Mouse (Mus musculus) heart, embryonic 14.5 days (tissue): ENCODE measurements at regions not wholly inside any gene's neighbourhood (a gene's known extent, or its start where the extent isn't known, plus 50 kb on each side); places are given as distances from the start of the nearest gene placed in this dataset.
A peak's percentile ranks its signal among the peaks of the same experiment; 100 is the strongest.

Source experiments
- ATAC-seq: fragments of 200-750 bp; cut with Nextera tagmentation; 2 replicates; pipeline ENCODE4 v1.8.0; 2017; ENCODE audit warnings: low read depth, moderate TSS enrichment; ENCODE audit not compliant: insufficient number of reproducible peaks, insufficient read depth, low FRiP score
- H3K27ac ChIP-seq, 2 experiments: fragments of 200-500 bp in 1 of 2; fragments of 300-500 bp in 1 of 2; sonication (generic) in 1 of 2; replicated peaks in 1 of 2; 2 replicates each; pipeline ENCODE4 v1.5.1; 2012 to 2014; ENCODE audit warnings: low read depth in 2 of 2, low read length in 2 of 2, control low read depth in 1 of 2, mild to moderate bottlenecking in 1 of 2, mixed read lengths in 1 of 2; ENCODE audit not compliant: control insufficient read depth in 1 of 2, insufficient read depth in 1 of 2
- H3K27me3 ChIP-seq: fragments of 300-500 bp; sonication (generic); 2 replicates; pipeline ENCODE4 v1.6.1; 2014; ENCODE audit warnings: mild to moderate bottlenecking, low read length, control low read depth; ENCODE audit not compliant: control insufficient read depth, insufficient read depth
- H3K36me3 ChIP-seq: fragments of 300-500 bp; sonication (generic); 2 replicates; pipeline ENCODE4 v1.6.1; 2014; ENCODE audit warnings: mild to moderate bottlenecking, control low read depth, low read length, mixed read lengths; ENCODE audit not compliant: control insufficient read depth, insufficient read depth
- H3K4me1 ChIP-seq, 2 experiments: fragments of 200-500 bp in 1 of 2; fragments of 300-500 bp in 1 of 2; sonication (generic) in 1 of 2; 2 replicates each; pipeline ENCODE4 v1.6.1; 2012 to 2014; ENCODE audit warnings: low read length in 2 of 2, control low read depth in 1 of 2, mixed read lengths in 1 of 2; ENCODE audit not compliant: control insufficient read depth in 2 of 2, insufficient read depth in 2 of 2
- H3K4me2 ChIP-seq: fragments of 300-500 bp; sonication (generic); 2 replicates; pipeline ENCODE4 v1.6.1; 2014; ENCODE audit warnings: mild to moderate bottlenecking, low read length
- H3K4me3 ChIP-seq, 2 experiments: fragments of 200-500 bp in 1 of 2; fragments of 300-500 bp in 1 of 2; sonication (generic) in 1 of 2; 2 replicates each; pipeline ENCODE4 v1.5.1; 2012 to 2014; ENCODE audit warnings: low read length in 2 of 2, mild to moderate bottlenecking in 2 of 2, control low read depth in 1 of 2, low read depth in 1 of 2, moderate library complexity in 1 of 2; ENCODE audit not compliant: control insufficient read depth in 1 of 2, insufficient read depth in 1 of 2
- H3K9ac ChIP-seq: fragments of 300-500 bp; sonication (generic); 2 replicates; pipeline ENCODE4 v1.6.1; 2014; ENCODE audit warnings: mild to moderate bottlenecking, low read length
- H3K9me3 ChIP-seq: fragments of 300-500 bp; sonication (generic); 2 replicates; pipeline ENCODE4 v1.6.1; 2016; ENCODE audit warnings: low read length, control low read depth; ENCODE audit not compliant: control insufficient read depth
- WGBS: fragments of 180-500 bp; shearing (Covaris S2); extraction: QIAGEN DNeasy Blood & Tissue Kit; methylation state at CpG from one replicate; pipeline ENCODE4 v1.1.7; 2014; 5-methylcytosine and 5-hydroxymethylcytosine counted together

DNA sequence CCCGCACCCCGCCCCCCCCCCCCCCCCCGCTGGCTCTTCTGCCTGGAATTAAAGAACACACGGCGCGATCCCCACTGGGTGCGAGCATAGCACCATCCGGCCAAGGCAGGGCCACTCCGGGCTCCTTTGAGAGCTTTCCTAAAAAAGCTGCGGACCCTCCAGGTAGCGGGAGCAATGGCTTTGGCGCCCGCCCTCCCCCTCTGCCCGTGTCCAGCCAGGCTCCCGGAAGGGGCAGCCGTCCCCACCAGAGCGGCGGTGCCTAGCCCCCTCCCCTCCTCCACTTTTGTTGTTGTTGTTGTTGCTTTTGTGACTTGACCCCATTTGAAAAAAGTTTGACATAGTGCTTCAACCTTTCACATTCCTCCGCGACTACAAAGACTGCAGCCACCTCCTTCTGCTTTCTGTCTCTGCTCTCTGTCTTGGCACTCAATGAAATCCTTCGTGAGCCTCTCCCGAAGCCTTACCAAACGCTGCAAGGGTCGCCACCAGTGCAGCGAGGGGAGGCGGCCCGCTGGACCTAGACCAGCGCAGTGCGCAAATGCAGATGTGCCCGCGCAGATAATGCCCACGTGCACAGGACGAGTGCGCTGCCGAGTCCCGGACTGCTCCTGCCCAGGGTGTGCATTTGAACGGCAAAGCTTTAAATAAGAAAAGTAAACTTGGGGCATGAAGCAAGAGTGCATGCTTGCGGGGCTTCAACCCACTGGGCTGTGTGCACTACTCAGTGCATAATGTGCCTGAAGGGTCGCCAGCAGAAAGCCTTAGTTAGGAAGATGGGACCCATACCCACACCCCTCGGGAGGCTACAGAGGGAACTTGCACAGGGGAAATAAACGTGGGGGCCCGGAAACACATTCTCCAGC is 179.0 kb upstream of the Xlr start:
- WGBS = 19% methylated on average over 36 of the region's 42 CpGs
- peak overlapping the region; percentile 79 for H3K4me2 ChIP-seq
- H3K9ac ChIP-seq = no peak overlapping the region

DNA sequence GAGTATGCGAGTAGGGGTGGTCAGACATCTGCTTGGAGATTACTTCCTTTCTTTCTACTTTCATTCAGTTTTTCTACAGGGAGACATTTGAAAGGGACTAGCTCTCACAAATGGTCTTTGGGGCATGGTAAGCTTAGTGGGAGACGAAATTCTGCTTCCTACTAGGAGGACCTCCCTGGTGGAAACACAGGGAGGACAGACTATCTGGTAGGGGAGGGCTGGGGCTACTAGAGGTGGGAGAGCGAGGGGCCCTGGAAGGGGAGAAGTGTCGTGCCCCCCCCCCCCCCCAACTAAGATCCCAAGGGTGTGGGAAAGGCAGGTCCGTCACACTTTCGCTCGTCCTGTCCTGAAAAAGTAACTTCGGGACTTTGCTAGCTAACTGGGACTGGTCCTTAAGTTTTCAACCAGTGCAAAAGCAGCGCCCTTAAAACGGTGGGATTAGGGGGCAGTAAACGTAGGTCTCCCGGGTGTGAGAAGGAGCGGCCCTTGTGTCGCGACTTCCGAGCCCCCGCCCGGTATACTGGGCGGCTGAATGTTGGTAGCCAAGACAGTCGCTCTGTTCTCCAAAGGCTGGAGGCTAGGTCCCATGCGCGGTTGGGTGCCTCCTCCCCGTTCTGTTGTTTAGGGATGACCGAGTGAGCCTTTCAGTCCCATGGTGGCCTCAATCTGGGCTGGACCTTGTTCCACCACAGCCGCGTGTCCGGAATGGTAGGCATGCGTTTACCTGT is 178.2 kb upstream of the Xlr start:
- Histone ChIP-seq H3K9ac (no peak overlapping the region), H3K27me3 (peaks cover 3% of the 10 kb centered on the region; the same call in 1 of the 2 replicates), H3K4me1 (0 out of 4 replicates have a peak, but pooled peaks cover 0 to 2% of the 10 kb centered on the region in 2 experiments), H3K4me2 (peak overlapping the region; percentile 79), H3K4me3 (peak overlapping the region; percentile 31 to 39), H3K9me3 (no peaks in the 10 kb centered on the region), H3K27ac (no peak overlapping the region), H3K36me3 (no peaks in the 10 kb centered on the region)
- ATAC-seq = no peak
- WGBS = 16% methylated on average over 28 of the region's 28 CpGs

More for the DNA sequence above, 179.0 kb upstream of the Xlr start:
- no peaks in the 10 kb centered on the region for H3K36me3 ChIP-seq
- H3K9me3 ChIP-seq = no peaks in the 10 kb centered on the region
- ATAC-seq = no peak
- peaks cover 3% of the 10 kb centered on the region; the same call in 1 of the 2 replicates for H3K27me3 ChIP-seq
- H3K4me3 ChIP-seq = peak overlapping the region; percentile 22 to 39
- 0 out of 4 replicates have a peak, but pooled peaks cover 0 to 2% of the 10 kb centered on the region in 2 experiments for H3K4me1 ChIP-seq
- H3K27ac ChIP-seq = no peak overlapping the region

DNA sequence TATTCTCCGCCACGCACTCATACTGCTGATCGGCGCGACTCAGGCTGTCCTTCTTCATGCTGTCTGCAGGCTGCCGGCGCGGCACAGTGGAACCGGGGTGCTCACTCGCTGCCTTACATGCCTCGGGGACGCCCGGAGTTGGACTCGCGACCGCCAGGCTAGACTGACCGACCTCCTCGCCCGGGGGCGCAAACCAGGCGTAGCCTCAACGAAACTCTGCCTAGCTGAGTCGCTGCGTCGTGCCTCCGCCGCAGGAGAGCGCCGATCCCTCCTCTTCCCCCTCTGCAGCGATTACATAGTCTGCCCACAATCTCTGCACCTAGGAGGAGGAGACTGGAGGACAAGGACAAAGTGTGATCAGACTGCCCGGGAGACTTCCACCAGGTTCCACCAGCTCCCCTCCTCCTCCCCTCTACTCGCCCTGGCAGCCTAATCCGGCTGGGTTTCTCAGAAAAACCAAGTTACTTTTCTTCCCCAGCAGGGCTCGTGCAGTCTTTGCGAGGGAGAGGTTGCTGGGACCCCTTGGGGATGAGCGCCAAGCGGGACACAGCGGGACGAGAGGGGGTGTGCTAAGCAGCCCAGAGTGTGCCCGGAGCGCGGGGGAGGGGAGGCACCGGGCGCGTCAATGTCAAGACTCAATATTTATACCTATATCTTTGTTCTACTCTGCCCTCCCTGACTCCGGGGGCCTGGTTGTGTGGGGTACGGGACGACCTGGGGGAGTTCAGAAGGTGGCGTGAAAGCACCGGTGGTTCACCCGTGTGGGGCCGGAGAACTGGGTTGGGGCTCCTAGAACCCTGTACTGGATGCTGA is 177.4 kb upstream of the Xlr start:
- no peak overlapping the region for H3K27ac ChIP-seq
- H3K27me3 ChIP-seq = peaks cover 3% of the 10 kb centered on the region; the same call in 1 of the 2 replicates
- no peak overlapping the region for H3K9ac ChIP-seq
- H3K36me3 ChIP-seq = no peaks in the 10 kb centered on the region
- H3K4me1 ChIP-seq = 0 out of 4 replicates have a peak, but pooled peaks cover 0 to 2% of the 10 kb centered on the region in 2 experiments
- no peak for ATAC-seq
- peak overlapping the region; percentile 31 to 39 for H3K4me3 ChIP-seq
- H3K4me2 ChIP-seq = peak overlapping the region; percentile 79
- no peaks in the 10 kb centered on the region for H3K9me3 ChIP-seq
- WGBS = 24% methylated on average over 51 of the region's 52 CpGs
